Mouse (Mus musculus) ovary, adult 18-20 months (tissue): Measurements from ENCODE around the gene Cpt1a.

Experiments
- DNase-seq: peaks from one replicate; pipeline ENCODE4 v3.0.0; 2022; ENCODE audit warnings: low spot score, mixed read lengths

Cpt1a gene

DNA sequence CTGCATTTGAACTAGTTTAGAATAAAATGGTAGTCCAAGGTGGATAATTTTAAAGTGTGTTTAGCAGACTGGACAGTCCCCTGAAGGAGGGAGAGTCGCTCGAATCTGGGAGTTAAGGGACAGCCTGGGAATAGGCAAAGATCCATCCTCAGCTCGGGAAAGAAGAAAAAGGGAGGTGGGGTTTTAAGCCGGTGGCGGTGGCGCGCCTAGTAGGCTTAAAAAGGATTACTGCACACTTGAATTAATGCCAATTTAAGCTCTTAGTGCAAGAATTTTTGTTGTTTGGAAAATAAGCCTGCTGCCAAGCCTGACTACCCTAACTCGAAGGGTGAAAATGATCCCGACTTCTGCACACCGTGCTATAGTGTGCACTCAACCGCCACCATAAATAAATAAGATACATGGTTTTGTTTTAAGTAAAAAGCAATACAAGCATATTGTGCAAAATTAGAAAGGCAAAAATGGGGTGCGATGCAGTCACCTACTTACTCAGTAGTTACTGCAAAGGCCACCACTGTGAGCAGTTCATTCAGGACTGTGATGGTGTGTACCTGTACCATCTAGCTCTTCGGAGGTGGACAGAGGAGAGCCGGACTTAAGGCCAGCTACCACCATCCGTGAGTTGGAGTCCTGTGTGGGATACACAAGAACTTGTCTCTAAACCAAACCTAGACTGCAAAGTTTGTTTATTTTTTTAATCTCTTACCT lies 3.8 kb downstream of the Cpt1a start:
- no peak for DNase-seq

DNA sequence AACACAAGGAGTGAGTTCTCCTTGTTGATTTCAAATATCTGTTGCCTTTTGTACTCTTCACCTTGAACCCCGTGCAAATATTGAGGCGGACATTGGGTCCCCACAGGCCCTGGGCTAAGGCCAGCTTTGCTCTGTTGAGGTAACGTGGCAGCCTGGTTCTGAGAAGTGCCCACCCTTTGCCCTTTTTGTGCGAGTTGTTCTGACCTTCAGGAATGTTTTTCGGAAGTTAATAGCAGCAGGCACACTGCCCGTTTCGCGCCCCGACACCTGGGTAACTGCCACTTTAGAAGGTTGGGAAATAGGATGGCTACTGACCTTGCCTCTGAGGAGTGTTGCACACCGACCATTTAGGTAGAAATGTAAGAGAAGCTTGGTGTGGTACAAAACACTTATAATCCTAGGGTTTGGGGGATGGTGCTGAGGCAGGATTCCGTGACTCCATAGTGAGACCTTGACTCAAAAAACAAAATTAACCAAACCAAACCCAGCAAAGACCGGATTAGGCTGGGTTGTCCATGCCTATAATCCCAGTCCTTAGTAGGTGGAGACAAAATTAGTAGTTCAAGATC lies 4.4 kb downstream of the Cpt1a start:
- no peak for DNase-seq

DNA sequence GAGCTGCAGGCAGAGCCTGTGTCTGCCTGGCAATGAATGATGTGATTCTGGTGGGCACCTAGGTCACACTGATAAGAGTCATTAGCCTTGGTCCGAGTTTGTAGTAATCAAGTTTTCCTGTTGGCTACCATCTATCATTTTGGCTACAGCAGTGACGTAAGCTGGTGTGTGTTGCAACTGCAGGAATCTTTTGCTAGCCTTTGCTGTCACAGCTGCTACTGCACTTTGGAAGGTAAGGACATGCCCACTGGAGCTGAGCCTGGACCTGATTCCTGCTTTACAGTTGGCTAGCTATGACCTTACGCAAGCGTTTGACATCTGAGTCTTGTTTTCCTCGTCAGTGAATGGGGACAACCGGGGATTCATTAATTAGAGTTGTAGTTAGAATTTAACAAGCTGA lies 11.1 kb downstream of the Cpt1a start:
- no peak for DNase-seq

DNA sequence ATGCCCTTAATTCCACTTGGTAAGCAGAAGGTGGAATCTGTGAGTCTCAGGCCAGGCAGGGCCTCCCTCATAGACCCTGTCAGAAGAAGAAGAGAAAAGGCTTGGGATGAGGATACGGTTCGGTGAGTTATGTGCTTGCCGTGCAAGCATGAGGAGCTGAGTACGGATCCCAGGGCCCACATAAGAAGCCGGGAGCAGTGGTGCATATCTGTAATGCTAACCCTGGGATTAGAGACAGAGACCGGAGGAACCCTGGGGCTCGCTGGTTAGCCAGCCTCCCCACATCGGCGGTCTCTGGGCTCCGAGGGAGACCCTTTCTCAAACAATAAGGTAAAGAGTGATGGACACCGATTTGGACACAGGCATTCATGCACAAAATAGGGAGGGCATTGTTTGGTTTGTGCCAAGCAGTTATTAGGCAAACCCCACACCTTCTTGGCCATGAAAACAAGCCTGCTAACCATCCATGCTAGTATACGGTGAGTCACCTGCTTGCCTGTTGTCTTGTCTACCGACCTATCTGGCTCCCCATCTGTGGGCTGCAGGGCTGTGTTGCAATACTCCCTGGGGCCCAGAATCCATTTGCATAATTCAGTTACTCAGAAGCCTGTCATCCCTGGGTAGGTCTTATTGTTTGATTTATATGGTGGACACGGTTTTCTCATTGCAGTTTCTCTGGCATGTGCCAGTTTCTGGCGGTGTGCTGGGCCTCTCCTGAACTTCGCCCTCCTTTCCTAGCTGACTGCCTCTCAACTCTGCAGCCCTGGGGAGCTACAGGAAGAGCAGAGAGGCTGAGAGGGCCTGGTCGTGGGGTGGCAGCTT lies 11.8 kb downstream of the Cpt1a start:
- DNase-seq: no peak

DNA sequence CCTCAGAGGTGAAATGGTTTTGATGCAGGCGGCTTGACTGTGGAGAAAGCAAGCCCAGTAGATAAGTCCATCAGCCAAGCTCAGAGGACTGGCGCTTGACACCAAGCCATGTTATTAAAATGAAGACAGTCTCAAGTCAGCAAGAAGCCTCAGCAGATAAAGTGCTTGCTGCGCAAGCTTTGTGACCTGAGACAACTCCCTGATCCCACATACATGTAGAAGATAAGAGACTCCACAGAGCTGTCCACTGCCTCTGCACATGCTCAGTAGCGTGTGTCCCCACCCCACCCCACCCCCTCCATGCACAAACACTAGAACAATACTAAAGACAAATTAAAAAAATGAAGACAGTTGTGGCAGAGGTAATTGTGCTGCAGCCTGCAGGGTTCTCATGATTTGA lies 12.4 kb downstream of the Cpt1a start:
- no peak for DNase-seq

DNA sequence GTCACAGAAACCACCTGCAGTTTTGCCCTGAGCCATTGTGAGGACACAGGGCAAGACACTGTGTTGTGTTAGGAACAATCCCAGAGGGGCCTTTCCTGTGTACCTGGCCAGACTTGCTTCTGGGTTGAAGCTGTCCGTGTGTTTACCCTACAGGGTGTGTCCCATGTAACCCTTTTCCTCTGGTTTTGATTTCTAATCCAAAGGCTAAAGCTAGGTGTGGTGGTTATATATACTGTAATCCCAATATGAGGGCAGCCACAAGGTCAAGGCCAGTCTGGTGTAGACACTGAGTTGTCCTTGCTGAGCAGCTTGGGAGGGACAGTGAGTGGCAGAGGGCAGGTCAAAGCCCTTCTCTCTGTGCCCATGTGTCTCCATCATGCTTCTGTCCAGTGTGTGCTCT lies 13.8 kb downstream of the Cpt1a start:
- DNase-seq: no peak

DNA sequence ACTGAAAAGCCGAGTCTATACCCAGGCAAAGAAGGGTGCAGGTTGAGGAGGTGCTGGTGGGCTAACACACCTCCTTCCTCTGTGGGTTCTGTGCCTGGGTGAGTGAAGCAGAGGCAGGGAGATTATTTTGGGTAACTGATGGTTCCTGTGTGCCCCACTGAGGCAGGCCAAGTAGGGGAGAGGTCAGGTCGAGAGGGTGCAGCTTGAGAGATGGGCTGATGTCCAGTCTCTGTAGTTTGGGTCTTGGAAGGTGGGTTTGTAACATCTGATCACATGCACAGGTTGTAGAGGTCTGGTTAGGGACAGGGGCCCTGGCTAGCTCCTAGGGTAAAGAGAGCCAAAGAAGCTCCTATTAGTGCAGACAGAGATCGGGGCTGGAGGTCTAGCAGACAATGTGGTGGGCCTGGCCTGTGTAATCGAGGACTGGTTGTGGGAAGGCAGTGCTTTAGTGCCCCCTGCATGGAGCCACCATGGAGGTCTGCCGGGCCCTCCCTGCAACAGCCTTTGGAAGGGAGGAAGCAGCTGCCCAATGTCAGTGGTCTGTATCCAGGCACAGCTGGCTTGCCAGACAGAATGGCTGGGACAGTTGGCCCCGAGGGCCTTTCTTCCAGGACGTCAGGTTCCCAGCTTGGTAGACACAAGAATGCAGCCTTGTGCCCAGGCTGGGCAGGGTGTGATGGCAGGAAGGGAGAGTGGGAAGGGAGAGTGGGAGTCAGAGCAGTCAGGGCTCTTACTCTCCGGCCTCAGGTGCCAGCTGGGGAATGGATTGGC lies 14.5 kb downstream of the Cpt1a start:
- no peak for DNase-seq

DNA sequence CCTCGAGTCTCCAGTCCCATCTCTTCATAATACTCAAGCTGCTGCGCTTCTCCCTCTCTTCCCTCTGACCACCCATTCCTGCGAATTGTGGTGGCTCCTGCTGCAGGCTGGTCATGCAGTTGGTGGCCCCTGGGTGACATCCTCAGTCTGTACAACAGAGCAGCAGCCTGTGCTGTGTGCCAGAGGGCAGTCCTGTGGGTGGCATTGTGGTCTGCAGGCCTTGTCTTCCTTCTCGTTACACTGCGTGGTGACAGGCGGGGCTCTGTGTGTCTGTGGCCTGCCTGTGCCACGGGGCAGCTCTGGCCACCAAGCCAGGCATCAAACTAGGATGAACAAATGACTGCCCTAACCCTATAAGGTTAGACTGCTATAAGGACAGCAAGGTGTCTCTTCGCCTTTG lies 17.1 kb downstream of the Cpt1a start:
- DNase-seq: no peak

DNA sequence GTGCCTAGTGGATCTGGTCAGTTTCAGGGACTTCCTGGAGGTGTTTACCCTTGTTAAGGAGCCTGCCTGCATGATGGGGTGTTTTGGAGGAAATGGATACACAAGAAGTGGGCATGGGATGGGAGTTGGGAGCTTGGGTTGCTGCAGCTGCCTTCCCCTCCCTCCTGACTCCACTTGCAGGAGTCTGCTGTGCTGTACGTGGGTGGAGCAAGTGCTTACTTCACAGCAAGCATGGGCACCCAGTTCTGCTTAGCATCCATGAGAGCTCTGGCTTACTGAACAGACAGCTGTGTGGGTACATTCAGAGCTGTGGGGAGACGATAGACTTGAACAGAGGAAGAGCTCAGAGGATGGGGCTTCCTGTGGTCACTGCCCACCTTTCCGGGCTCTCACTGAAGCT lies 18.9 kb downstream of the Cpt1a start:
- DNase-seq: no peak

DNA sequence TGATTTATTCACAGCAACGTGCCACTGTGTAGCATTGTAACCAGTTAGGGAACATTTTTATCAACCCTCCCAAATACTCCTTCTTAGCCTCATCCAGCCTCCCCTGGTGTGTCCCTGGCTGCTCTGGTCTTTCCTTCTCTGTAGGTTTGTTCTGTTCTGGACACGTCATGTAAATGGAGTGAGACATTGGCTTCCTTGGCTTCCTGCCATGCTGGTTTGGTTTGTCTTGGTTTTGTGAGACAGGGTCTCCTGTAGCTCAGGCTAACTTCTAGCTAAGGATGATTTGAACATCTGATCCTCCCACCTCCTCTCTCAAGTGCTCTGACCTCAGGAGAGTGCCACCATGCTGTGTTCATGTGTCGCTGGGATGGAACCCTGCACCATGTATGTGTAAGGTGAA lies 21.8 kb downstream of the Cpt1a start:
- no peak for DNase-seq

DNA sequence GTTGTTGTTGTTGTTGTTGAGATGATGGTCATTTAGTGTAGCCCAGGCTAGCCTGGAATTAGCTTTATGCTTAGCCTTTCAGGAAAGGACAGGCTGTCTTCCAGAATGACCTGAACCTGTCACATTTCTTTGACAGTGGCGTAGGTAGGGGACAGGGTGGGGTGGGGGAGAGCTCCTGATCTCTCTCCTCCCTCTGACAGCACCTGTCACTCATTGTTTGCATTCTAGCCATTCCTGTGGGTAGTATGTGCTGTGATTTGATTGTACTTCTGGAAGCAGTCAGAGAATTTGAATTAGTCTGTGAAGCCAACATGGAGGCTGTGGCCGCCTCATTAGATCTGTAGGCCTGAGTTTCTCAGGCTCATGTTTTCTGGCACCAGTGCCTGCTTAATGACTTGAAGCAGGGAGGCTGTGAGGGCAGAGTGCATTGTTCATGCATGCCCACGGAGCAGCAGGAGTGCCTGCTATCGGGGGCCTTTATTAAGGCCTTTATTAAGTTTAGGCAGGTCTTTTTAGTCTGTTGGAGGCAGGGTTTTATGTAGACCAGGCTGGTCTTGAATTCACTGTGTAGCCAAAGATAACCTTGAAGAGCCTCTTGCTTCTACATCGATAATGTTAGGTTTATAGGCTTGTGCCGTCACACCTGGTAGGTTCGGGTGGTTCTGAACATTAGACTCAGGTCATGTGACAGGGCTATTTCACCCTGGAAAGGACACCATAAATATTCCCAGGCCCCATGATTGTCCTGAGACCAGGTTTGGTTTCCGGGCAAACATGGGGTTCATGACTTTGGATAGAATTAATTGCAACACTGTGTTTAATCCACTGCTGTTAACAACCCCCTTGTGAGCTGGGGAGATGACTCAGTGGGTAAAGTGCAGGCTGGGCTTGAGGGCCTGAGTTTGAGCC lies 22.8 kb downstream of the Cpt1a start:
- DNase-seq: no peak

DNA sequence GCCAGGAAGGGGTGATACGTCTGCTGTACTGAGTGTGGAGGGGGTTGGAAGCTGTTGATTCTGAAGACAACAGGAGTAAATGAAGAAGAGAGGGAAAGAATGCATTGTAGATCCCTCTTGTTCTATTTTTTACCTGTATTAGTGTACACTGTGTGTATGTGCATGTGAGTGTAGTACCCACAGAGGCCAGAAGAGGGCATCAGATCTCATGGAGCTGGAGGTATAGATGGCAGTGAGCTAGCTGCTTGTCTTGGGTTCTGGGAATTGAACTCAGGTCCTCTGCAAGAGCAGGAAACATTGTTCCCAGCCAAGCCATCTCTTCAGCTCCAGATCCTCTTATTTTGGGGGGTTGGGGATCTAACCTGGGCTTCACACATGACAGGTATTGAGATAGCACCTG lies 25.6 kb downstream of the Cpt1a start:
- DNase-seq: no peak

DNA sequence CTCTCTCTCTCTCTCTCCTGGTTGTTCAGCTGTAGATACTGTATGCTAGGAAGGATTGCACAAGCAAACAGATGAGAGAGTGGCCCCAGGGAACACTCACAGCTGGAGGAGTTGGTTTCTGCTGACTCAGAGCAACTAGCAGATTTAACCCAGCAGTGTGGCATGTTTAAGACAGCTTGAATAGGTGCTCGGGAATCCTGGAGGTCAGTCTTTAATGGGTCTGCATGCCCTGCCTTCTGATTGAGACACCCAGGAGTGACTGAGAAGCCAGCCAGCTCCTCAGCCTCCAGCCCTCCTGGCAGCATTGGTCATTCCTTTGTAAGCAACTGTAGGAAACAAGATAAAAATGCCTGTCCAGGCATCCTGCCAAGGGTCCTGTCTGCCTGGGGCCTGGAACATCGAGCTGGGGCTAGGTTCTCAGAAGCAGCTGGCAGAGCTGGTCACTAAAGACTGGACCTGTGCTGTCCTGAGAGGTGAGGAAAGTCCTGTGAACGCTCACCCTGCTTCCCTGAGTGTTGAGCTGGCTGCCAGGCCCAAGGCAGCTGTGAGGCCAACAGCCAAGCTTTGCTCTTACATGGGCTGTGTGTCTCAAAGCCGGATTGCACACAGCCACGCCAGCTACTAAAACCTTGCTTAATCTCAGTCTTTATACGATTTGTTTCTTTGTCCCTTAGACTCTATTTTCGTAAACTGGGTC lies 31.4 kb downstream of the Cpt1a start:
- peak; percentile 78 for DNase-seq

DNA sequence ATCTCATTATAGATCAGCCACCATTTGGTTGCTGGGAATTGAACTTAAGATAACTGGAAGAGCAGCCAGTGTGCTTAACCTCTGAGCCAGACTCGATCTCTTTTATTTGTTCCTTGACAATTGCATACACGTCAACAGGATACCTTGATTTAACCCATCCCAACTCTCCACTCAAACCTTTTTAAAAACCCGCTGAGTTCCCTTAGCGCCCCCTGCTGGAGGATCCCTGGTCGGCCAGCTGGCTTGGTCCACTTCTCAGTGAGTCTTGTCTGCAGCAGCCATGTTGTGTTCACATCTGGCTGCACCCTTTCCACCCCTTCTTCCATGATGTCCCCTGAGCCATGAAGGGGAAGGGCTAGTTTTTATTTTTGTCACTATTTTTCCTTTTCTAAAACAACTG lies 33.0 kb downstream of the Cpt1a start:
- no peak for DNase-seq

DNA sequence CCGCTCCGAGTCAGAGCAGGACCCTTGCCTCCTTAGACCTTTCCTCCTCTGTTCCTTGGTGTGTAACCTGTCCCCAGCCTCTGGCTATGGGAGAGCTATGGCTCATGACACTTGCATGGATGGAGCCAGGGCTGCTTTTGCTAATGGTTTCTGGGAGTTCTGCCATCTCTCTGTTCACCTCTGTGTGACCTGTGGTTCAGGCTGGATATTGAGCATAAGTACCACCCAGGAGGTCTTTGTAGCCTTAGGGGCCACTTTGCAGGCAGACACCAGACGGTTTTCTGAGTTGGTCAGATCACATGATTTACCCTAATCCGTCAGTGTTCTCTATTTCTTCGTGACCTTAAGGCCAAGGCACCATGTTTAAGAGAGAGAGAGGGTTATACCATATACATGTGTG lies 34.4 kb downstream of the Cpt1a start:
- no peak for DNase-seq

DNA sequence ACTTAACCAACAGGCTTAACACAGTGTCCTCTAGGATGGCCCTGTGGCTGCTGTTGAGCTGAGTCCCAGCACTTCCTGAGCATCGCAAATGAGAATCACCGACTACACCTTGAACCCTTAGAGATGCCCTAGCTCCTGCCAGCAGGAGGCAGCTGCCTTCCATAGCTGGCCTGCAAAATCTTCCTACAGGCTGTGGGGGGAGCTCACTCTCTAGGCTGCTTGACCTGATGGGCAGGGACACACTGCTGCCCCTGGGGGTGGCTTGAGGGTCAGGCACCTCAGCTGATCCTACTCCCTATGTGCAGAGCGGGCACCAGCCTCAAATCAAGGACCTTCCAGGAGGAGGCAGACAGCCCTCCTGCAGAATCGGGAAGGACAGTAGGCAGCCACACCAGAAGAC lies 35.5 kb downstream of the Cpt1a start:
- no peak for DNase-seq

DNA sequence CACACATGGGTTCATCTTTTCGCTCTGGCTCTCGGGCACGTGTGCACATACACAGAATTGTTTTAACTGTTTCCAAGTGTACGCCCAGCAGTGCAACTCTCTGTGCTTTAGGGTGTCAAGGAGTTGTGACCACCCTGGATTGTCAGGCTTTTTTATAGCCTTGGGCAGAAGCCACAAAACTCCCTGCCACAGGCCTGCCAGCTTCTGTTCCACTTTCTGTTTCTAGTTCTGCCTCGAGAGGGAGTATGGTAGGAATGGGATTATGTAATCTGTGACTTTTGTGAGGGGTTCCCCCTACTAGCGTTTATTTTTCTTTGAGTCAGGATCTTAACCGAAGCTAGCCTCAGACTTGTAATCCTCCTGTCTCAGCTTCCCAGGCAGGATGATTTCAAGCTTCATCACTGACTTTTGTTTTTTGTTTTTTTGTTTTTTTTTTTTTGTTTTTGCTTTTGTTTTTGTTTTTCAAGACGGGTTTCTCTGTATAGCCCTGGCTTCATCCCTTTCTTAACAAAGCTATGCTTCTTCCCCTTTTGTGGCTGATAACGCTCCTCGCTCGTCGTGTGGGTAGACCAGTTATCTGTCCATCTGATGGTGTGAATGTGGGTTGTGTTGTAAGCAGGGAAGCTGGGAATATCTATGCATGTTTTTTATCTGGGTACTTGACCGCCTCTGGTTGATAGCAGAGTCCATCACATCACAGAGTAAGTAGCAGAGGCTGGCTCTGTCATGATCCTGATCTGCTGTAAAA lies 37.9 kb downstream of the Cpt1a start:
- no peak for DNase-seq

DNA sequence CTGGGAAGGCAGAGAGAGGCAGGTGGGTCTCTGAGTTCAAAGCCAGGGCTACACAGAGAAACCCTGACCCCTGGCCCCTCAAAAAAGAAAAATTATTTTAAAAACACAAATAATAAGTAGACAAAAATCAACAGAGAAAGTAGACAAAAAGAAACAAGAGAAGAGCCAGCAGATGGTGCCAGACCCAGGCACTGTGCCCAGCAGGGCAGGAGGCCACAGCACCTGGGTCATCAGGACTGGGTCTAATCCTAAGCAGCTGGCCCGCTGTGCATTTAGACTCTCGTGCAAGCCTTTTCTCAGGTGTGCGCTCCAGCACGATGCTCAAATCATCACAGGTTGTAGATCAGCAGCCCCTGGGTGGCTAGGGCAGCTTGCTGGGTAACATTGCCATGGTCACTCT lies 41.4 kb downstream of the Cpt1a start:
- DNase-seq: no peak

DNA sequence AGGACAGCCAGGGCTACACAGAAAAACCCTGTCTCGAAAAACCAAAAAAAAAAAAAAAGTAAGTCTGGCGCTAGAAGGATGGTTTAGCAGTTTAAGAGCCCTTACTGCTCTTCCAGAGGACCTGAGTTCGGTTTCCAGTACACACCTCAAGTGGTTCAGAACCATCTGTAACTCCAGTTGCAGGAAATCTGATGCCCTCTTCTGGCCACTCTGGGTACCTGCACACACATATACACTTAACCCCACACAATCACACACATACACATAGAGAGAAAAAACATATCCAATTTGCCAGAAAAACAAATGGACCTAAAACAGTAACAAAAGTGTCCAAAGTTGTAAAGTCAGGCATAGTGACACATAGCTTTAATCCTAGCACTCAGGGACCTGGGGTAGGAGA lies 43.0 kb downstream of the Cpt1a start:
- no peak for DNase-seq

DNA sequence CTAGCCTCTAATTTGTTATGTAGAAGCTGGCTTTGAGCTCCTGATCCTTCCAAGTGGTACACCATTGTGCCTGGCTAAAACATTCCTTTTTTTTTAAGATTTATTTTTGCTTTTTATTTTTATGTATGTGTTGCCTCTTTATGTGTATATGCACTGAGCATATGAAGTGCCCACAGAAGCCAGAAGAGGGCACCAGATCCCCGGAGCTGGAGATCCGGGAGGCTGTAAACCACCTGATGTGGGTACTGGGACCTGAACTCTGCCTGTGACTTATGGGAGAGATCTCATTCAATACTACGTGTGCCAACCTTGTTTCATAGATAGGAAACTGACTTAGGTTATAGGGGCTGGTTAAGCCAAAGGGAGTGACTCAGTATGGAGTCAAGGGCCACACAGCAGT lies 46.1 kb downstream of the Cpt1a start:
- no peak for DNase-seq
